Mouse (Mus musculus) cerebellum, adult 11 months (tissue): ENCODE measurements around the gene Sipa1l3.
A peak's percentile ranks its signal among the peaks of the same experiment; 100 is the strongest.

Source experiments
- DNase-seq: peaks from one replicate; pipeline ENCODE4 v3.0.0; 2022

The Sipa1l3 gene

DNA sequence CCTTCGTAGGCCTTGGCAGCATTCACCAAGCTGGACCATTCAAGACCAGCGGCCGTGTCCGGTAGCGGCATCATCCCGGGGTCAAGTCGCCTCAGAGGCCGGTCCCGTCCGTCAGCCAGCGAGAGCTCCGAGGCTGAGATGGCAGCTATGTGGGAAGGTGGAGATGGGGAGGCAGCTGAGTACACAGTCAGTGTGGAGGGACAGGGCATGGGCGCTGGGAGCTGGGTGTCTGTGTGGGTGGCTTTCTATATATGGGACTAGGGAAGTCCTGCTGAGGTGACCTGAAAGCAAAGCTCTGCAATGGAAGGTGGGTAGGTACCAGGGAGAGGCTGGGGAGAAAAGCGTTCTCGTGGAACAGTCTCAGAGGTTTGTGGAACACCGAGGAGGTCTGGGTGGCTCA lies 189.5 kb downstream of the Sipa1l3 start:
- DNase-seq: no peak

DNA sequence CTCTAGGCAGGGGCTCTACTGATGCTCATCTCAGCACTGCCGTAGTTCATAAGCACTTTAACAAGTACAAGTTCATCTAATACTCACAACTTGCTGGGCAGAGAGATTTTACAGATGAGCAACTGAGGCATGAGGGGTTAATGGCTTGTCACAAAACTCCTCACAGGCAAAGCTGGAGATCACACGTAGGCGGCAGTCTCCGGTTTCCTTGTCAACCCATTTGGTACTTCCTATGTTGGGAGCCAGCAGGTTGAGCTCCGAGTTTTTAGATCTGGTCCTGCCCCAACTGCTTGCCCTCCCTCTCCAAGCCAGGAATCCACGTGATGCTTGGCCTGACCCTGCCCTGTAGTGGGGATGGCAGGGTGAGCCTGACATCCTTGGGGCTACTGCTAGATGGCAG lies 191.4 kb downstream of the Sipa1l3 start:
- no peak for DNase-seq

DNA sequence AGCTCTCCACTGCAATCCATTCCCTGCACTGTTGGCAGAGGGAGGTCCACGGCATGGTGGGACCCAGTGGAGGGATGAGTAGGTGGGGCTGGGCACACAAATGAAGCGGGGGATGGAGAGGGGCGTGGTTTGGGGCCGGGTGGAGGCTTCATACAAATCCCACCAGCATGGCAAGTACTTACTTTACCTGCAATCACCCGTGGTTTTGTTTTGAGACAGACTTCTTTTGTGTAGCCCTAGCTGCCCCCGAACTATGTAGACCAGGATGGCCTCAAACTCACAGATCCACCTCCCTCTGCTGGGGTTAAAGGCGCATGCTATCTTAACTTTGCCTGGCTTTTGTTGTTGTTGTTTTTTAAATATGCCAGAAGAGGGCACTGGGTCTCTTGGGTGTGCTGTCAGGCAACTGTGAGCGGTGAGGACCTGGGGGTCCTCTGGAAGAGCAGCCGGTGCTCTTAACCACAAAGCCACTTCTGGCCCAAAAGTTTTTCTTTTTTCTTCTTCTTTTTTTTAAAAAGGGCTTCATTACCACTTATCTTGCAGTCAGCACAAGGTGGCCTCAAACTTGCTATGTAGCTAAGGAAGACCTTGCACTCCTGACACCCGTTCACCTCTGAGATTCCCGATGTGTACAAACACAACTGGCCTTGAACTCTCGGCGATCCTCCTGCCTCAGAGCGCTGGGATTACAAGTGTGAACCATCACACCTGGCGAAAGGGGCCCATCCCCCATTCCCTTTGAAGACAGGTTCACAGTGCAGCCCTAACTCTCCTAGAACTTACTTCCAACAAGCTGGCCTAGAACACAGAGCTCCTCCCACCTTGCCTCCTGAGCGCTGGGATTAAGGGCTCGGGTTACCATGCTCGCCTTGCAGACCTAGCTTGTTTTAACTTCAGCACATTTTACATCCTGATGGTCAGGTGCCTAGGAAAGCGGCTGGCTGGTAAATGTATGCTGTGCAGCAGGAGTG lies 198.8 kb downstream of the Sipa1l3 start:
- DNase-seq: no peak

- no peak for DNase-seq
These were observed 200.1 kb downstream of the Sipa1l3 start for GRCm38 (mm10) chr7:29318115-29318911.

- DNase-seq: no peak
These were observed 200.9 kb downstream of the Sipa1l3 start for GRCm38 (mm10) chr7:29317558-29317957.

DNA sequence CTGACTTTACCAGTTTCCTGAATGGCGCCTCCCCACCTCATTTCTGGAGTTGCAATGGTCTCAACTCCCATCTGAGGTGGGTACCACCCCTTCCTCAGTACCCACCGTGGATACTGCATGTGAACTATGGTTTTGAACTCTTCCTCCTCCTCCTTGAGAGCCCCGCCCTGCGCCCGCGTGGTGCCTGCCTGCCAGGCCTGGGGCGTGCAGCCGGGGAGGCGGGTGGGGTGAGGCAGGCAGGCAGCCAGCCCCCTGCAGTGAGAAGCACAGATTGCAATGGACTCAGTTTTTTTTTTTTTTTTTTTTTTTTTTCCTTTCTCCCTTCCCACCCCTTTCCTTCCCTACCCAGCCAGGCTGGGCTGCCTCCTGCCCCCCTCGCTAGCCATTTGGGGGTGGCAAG lies 201.5 kb downstream of the Sipa1l3 start:
- peak; percentile 72 for DNase-seq

GRCm38 (mm10) chr7:29316137-29316734 lies 202.2 kb downstream of the Sipa1l3 start:
- no peak for DNase-seq

GRCm38 (mm10) chr7:29314844-29315628 lies 203.4 kb downstream of the Sipa1l3 start:
- no peak for DNase-seq

GRCm38 (mm10) chr7:29313572-29314261 lies 204.7 kb downstream of the Sipa1l3 start:
- no peak for DNase-seq

- DNase-seq: no peak
These were observed 205.4 kb downstream of the Sipa1l3 start for GRCm38 (mm10) chr7:29313051-29313450.

DNA sequence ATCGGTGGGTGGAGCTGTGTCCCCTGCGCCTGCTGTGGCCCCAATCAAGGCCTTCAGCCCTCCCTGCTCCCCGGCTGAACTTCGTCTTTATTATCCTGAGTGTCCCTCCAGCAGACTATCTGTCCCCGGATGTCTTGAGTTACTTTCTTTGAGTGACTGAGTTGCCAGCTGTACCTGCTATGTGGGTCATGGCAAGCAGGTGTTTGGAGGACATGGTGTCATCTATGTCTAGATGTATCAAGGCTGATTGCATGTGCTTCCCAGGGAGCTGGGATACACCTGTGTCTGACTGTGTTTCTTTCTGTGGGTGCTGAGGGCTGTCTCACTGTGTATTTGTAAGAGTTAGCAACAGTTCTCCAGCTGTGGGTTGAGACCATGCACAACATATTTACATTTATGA lies 208.7 kb downstream of the Sipa1l3 start:
- DNase-seq: no peak

DNA sequence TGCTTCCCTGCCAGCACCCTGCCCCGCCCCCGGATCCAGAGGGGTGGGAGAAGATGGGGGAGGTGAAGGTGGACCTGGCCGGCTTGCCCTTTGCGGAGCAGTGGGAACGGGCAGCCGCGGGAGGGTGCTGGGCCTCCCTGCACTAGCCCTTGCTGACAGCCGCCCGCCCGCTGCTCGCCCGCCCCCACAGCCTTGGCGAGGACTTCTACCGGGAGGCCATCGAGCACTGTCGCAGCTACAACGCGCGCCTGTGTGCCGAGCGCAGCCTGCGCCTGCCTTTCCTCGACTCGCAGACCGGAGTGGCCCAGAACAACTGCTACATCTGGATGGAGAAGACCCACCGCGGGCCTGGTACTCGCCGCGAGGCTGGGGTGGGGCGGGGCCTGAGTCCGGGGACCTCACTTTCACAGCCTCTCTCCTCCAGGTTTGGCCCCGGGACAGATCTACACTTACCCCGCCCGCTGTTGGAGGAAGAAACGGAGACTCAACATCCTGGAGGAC lies 209.2 kb downstream of the Sipa1l3 start:
- no peak for DNase-seq

- DNase-seq: peak; percentile 96
These were observed 210.9 kb downstream of the Sipa1l3 start for GRCm38 (mm10) chr7:29307350-29308104.

DNA sequence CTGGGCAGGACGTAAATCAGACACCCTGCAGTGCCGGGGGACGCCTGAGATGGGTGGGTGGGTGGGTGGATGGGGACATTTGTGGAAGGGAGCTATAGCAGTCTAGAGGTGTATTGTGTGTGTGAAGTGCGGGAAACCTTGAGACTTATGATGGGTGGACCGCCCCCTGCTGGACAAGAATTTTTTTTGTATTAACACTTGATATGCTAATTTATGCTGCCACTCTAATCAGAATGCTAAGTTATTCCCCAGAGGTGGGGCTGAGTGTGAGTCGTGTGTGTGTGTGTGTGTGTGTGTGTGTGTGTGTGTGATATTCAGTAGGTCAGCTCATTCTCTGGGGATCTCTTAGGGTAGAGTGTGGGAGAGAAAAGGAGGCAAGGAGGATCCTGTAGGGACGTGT lies 211.8 kb downstream of the Sipa1l3 start:
- no peak for DNase-seq

- DNase-seq: no peak
These were observed 212.3 kb downstream of the Sipa1l3 start for GRCm38 (mm10) chr7:29306108-29306507.

- DNase-seq: no peak
These were observed 213.0 kb downstream of the Sipa1l3 start for GRCm38 (mm10) chr7:29305263-29305988.

DNA sequence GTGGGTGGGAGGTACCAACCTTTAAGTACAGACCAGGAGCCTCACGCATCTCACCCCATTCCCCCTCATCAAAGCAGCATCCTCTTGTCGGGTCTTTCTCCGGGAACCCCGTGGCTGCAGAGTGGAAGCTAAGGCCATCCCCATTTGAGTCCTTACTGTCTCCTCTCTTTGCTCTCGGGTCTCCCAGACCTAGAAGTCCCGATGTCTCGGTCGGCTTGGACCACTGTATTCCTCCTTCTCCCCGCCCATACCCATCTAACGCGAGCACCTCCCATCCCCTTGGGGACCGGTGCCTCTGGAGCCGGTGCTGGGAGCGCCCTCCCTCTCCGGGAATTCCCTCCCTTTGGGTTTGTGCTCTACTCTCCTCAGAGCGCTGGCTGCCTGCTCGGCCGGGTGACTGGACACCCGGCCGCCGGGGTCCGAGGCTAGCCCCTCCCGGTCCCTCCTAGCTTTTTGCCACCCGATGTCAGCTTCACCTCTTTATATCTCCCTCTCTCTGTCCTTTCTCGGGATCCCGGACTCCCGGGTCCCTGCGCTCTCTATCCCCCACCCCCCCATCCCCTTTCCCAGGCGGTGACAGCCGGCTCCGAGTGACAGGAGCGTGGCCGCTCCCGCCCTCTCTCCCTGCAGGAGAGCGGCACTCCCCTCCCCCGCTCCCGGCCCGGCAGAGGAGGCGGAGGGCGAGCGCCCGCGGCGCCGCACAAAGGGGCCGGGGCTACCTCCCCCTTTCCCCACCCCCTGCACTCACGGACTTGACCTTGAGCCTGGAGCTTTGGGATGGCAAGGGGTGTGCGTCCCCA lies 213.8 kb downstream of the Sipa1l3 start:
- DNase-seq: no peak

GRCm38 (mm10) chr7:29303738-29304462 lies 214.5 kb downstream of the Sipa1l3 start, which contains the start of gene Dpf1:
TSS of gene Dpf1 (plus strand) at chr7:29303951.
- peak; percentile 86 for DNase-seq

- no peak for DNase-seq
These were observed 215.8 kb downstream of the Sipa1l3 start for GRCm38 (mm10) chr7:29302641-29303040.
